Mouse (Mus musculus): ENCODE measurements around the gene Luc7l2. TPM values are rescaled to one million over a fixed set of nuclear protein-coding genes. Genes with fewer than 3 reads are reported as not detected.

Gene Luc7l2
- polyA plus RNA-seq, 1 experiment: 259 TPM

GRCm38 (mm10) chr6:38641645-38642044, 90.5 kb downstream of the Luc7l2 start:
- Histone ChIP-seq H3K4me1 (ENCODE audit: control insufficient read depth, insufficient read depth, low read length) (peaks cover 6% of the 10 kb centered on the region; the same call in 1 of the 2 replicates), H3K27ac (ENCODE audit: insufficient read depth, low read length) (no peak overlapping the region), H3K4me3 (ENCODE audit: insufficient read depth, low read length) (no peak overlapping the region)
- TF ChIP-seq POLR2A (IDR thresholded peaks at IDR 0.05; ENCODE audit: low read depth, low read length): no peak
- TF ChIP-seq CTCF (IDR thresholded peaks at IDR 0.05; ENCODE audit: borderline replicate concordance, insufficient read depth, low read length): no peak

GRCm38 (mm10) chr6:38642593-38642992, 91.5 kb downstream of the Luc7l2 start:
- Histone ChIP-seq H3K27ac (ENCODE audit: insufficient read depth, low read length) (no peak overlapping the region), H3K4me1 (ENCODE audit: control insufficient read depth, insufficient read depth, low read length) (peaks cover 6% of the 10 kb centered on the region; the same call in 1 of the 2 replicates), H3K4me3 (ENCODE audit: insufficient read depth, low read length) (no peak overlapping the region)
- TF ChIP-seq CTCF (IDR thresholded peaks at IDR 0.05; ENCODE audit: borderline replicate concordance, insufficient read depth, low read length) (no peak), POLR2A (IDR thresholded peaks at IDR 0.05; ENCODE audit: low read depth, low read length) (no peak)

GRCm38 (mm10) chr6:38643039-38643438, 91.9 kb downstream of the Luc7l2 start:
- Histone ChIP-seq H3K4me3 (ENCODE audit: insufficient read depth, low read length) (no peak overlapping the region), H3K27ac (ENCODE audit: insufficient read depth, low read length) (no peak overlapping the region), H3K4me1 (ENCODE audit: control insufficient read depth, insufficient read depth, low read length) (peaks cover 6% of the 10 kb centered on the region; the same call in 1 of the 2 replicates)
- TF ChIP-seq CTCF (IDR thresholded peaks at IDR 0.05; ENCODE audit: borderline replicate concordance, insufficient read depth, low read length) (no peak), POLR2A (IDR thresholded peaks at IDR 0.05; ENCODE audit: low read depth, low read length) (no peak)

DNA sequence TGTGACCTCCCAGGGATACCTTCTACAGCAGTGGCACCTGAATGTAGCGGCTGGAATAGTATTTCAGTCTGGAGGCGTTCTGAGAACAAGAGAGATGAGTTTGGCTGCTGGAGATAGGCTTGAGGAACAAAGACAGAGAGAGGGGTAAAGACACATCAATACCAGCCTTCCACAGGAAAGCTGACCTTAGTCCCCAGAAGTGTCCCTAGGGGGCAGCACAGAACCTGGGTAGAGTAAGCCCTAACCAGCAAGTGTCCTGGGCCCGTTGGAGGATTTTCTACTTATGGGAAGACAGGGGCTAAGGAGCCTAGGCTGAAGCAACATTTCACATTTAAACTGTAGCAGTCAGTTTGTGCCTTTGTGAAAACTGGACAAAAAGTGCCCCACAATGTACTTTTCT, 98.4 kb downstream of the Luc7l2 start:
- no peak overlapping the region for H3K4me3 ChIP-seq (ENCODE audit: insufficient read depth, low read length)
- no peaks in the 10 kb centered on the region for H3K4me1 ChIP-seq (ENCODE audit: control insufficient read depth, insufficient read depth, low read length)
- H3K27ac ChIP-seq (ENCODE audit: insufficient read depth, low read length): no peak overlapping the region
- TF ChIP-seq POLR2A (IDR thresholded peaks at IDR 0.05; ENCODE audit: low read depth, low read length) (no peak), CTCF (IDR thresholded peaks at IDR 0.05; ENCODE audit: borderline replicate concordance, insufficient read depth, low read length) (no peak)

DNA sequence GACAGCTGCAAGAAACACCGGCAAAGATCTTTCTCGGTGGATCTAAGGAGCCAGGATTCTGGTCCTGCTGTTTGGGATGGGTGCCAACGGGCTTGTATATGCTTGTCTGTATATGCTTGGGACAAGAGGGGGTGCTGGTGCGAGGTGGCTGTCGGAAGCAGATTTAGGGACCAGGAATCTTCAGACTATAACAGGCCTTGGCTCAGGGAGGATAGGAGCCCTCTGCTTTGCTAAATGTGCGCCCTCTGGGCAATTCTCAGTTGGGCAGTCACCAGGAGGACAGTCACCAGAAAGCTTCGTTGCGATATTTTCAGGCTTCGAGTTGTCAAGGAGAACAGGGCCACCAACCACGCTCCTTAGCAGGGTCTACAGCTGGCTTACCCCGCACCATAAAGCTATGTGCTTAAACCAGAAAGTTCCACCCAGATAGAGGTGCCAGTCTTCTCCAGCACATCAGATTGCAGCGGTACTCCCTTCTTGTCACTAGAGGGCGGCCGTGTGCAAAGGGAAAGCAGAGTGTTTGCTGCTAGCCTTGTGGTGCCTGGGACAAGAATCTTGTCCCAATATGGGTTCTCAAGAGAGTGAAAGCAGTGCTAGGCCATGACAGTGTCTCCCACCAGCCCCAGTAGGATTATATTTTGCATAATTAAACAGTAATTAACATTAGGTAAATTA, 99.3 kb downstream of the Luc7l2 start:
- no peak overlapping the region for H3K27ac ChIP-seq (ENCODE audit: insufficient read depth, low read length)
- no peaks in the 10 kb centered on the region for H3K4me1 ChIP-seq (ENCODE audit: control insufficient read depth, insufficient read depth, low read length)
- H3K4me3 ChIP-seq (ENCODE audit: insufficient read depth, low read length): no peak overlapping the region
- TF ChIP-seq POLR2A (IDR thresholded peaks at IDR 0.05; ENCODE audit: low read depth, low read length) (no peak), CTCF (IDR thresholded peaks at IDR 0.05; ENCODE audit: borderline replicate concordance, insufficient read depth, low read length) (peak; percentile 95)

Other genes with a start within 250 kb of the Luc7l2 start
- 38.3 and 51.3 TPM in 2 replicates for gene Zc3hav1, start 196.7 kb upstream of the Luc7l2 start, polyA plus RNA-seq (2011; ENCODE audit: insufficient read length, low read depth, missing spikeins)
- 10.4 and 10.7 TPM in 2 replicates for gene Ttc26, start 169.9 kb upstream of the Luc7l2 start, polyA plus RNA-seq (2011; ENCODE audit: insufficient read length, low read depth, missing spikeins)
- 21.9 and 30.1 TPM in 2 replicates for gene Ubn2, start 117.4 kb upstream of the Luc7l2 start, polyA plus RNA-seq (2011; ENCODE audit: insufficient read length, low read depth, missing spikeins)
- 10.8 and 15.6 TPM in 2 replicates for gene Fmc1, start 17.8 kb upstream of the Luc7l2 start, polyA plus RNA-seq (2011; ENCODE audit: insufficient read length, low read depth, missing spikeins)
- 1.1 and 2.3 TPM in 2 replicates for gene Klrg2, start 85.9 kb downstream of the Luc7l2 start, polyA plus RNA-seq (2011; ENCODE audit: insufficient read length, low read depth, missing spikeins)
- 0.61 and 0.68 TPM in 2 replicates for gene Clec2l, start 111.7 kb downstream of the Luc7l2 start, polyA plus RNA-seq (2011; ENCODE audit: insufficient read length, low read depth, missing spikeins)

Data from embryonic fibroblast, embryonic 13.5 days (primary cell).